Mouse (Mus musculus) kidney, adult 8-10 months (tissue): Measurements from ENCODE around the gene Lrrc26.
"Not testable (repeated sequence)": the region's sequence is repeated elsewhere in the genome, so short reads cannot be mapped to it uniquely, and the experiment has no call there.

Source experiments
- DNase-seq, 2 experiments: peaks; one replicate each; pipeline ENCODE4 v3.0.0; 2022

Lrrc26 gene

GRCm38 (mm10) chr2:25289651-25290050, at the start of gene Lrrc26:
TSS of gene Lrrc26 (plus strand) at chr2:25289915.
- DNase-seq: peak; percentile 69 to 73

DNA sequence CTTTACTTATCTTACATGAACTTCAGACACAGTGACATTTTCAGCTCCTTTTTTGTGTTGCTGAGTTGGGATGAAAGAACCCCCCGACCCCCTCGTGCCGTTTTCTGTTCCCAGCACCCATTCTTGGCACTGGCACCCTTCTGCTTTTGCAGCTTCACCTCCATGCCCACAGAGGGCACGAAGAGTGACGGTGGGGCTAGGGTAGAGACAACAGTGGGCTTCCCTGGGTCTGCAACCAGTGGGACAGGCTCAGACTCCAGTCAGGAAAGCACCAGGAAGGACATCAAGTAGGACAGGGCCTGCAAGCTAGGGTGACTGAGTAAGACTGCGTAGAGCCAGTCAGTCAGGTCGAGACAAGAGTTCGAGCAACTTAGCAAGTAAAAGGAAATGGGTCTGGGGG, 49.4 kb upstream of the Lrrc26 start:
- DNase-seq: no peak

DNA sequence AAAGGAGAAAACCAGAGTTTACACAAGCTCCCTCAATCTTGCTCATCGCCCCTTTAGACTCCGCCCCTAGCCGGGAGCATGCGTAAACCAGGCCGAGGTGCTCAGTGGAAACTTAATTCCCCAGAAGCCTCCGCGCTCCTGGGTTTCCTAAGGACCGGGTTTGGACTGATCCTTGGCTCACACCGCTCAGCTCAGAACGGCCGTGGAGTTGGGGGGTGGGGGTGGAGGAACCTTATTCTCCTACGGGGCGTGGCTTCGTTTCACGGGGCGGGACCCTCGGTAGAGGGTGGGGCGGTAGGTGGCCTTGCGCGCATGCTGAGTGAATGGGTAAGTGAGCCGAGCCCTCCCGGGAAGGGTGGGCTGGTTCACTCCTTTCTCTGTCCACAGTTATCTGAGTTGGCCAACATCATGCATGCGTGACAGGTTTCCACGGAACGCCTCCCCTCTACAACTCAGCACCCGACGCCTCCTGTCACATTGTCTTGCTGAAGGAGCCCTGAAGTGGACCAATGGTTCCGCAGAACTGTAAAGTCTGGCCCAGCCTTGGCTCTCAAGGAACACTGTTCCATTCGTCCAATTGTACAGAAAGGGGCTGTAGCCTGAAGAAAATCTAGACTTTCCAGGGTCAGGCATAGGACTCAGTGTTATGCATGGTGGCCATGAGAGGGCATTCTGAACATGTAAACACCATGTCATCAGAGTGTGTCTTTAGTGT, 48.8 kb upstream of the Lrrc26 start:
- DNase-seq: peak; percentile 87 to 89

DNA sequence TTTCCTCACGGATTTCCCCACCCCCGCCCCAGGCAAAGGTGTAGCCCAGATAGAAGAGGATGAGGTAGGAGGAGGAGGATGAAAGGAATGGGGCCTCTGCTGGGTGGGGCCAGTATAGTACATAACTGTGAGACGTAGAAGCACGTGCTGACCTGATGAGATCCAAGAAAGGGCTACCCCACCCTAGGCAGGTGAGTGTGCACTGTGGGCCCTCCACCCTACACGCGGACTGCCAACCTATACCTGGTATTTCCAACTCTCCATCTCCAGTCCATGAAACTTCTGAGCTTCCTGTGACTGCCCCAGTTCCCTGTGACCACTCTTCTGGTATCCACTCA, 48.3 kb upstream of the Lrrc26 start:
- no peak for DNase-seq

GRCm38 (mm10) chr2:25242101-25242506, 47.6 kb upstream of the Lrrc26 start, which contains the start of the genes Rnf208 and Cysrt1:
TSS of gene Rnf208 (plus strand) at chr2:25242255.
TSS of gene Cysrt1 (minus strand) at chr2:25242452.
- no peak for DNase-seq

DNA sequence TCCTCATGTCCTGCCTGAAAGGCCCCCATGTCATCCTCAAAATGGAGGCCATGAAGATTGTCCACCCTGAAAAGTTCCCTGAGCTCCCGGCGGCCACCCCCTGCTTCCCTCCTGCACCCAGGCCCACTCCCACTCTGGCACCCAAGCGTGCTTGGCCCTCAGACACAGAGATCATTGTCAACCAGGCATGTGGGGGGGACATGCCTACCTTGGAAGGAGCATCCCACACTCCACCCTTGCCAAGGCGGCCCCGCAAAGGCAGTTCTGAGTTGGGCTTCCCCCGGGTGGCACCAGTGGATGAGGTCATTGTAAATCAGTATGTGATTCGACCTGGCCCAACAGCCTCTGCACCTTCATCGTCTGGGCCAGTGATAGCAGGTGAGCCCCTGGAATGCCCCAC, 46.4 kb upstream of the Lrrc26 start:
- DNase-seq: no peak

DNA sequence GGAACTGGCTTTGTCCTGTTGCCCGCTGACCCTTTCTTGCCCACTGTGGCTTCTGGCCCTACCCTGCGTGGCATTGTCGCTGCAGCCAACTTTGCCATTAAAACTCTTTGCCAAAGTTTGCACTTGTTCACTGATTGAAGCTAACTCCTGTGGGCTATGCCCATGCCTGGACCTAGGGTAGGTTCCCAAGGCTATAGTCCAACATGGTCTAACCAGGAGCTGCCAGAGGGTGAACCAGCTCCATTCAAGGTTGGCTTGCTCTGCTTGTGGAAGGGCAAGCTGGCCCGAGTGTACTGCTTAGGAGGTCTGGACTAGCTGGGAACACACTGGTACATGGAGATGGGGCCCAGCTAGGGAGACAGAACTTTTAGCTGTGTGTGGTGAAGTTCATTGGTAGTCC, 45.6 kb upstream of the Lrrc26 start:
- DNase-seq: no peak

- peak in 1 of 2 experiments; percentile 41 for DNase-seq
These were observed 43.3 kb upstream of the Lrrc26 start, which contains the start of gene AL732309.1 for GRCm38 (mm10) chr2:25246183-25247072. TSS of gene AL732309.1 (minus strand) at chr2:25246863.

DNA sequence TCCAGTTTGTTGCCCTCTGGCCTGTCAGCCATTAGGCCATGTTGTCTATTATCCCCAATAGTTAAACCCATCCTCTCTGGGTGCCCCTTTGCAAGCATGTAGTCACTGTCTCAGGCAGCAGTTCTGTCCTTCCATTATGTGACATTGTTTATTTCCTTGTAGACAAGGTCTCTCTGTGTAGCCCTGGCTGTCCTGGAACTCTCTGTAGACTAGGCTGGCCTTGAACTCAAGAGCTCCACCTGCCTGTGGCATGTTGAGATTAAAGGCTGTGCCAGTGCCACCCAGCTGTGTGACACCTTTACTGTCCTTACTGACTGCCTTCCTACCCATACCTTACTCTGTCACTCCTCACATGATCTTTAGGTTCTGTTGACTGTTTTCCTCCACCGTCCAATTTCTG, 37.4 kb upstream of the Lrrc26 start:
- peak in 1 of 2 experiments; percentile 48 for DNase-seq

DNA sequence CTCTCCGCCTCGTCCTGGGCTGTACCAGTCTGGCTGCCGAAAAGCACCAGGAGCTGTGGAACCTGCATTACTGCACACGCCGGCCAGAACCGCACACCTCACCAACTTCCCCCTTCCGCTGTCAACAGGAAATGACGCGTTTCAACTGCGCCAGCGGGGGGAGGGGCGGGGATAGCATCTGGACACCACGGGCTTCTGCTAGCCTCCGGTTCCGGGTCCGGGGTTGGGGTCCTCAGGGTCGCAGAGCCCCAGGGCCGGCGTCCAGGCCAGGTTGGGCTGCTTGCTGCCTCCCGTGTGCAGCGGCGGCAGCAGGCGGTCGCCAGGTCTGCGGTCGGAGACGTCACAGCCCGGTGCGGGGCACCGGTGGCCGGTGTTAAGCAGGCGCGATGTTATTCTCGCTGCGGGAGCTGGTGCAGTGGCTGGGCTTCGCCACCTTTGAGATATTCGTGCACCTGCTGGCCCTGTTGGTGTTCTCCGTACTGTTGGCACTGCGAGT, 34.4 kb upstream of the Lrrc26 start, which contains the start of gene Tmem203:
Gene Tmem203 (plus strand): TSS at position 156 of the 496 bp plus-strand sequence.
- peak; percentile 80 to 89 for DNase-seq

DNA sequence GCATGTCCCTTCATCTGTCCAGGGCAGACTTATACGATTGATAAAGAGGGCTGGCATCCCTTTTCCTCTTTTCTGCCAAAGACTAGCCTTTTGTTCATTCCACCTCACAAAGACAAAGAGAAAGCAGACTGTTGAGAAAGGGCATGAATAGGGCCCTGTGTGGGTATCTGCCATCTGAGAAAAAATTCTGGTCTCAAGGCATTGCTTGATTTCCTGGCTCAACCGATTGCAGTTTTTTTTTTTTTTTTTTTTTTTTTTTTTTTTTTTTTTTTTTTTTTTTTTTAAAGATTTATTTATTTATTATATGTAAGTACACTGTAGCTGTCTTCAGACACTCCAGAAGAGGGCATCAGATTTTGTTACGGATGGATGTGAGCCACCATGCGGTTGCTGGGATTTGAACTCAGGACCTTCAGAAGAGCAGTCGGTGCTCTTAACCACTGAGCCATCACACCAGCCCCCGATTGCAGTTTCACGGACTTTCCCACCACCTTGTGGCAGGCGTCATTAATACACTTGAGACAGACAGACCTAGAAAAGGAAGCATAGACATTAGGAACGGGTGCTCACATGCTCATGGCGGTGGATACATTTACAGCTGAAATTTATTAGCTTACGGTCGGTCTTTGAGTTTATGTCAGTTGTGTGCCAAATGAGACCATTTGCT, 33.1 kb upstream of the Lrrc26 start:
- peak in 1 of 2 experiments; percentile 67 for DNase-seq

- DNase-seq: not testable (repeated sequence)
These were observed 32.5 kb upstream of the Lrrc26 start for GRCm38 (mm10) chr2:25257250-25257649.

DNA sequence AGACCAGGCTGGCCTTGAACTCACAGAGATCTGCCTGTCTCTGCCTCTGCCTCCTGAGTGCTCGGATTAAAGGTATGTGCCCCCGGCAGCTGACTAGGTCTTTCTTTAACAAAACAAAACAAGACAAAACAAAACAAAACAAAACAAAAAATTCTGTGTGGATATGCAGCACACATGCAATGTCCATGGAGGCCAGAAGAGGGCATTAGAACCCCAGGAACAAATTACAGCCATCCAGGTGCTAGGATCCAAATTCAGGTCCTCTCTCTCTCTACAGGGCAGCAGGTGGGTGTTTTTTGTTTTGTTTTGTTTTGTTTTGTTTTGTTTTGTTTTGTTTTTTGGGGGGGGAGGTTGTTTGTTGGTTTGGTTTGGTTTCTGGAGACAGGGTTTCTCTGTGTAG, 30.8 kb upstream of the Lrrc26 start:
- no peak for DNase-seq

DNA sequence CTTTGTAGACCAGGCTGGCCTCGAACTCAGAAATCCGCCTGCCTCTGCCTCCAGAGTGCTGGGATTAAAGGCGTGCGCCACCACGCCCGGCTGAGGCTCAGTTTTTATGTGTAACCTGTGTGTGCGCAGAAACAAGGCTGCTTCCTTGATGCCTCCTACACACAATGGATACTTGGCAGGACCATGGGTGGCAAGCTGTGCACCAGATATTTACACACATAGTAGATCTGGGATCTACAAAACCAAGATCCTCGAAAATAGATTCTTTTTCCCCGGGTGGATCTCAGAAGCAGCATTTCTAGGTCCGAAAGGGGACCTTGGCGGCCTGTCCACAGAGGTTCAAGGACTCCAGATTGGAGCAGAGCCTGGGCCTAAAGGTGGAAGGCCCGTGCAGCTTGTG, 27.8 kb upstream of the Lrrc26 start:
- DNase-seq: no peak

DNA sequence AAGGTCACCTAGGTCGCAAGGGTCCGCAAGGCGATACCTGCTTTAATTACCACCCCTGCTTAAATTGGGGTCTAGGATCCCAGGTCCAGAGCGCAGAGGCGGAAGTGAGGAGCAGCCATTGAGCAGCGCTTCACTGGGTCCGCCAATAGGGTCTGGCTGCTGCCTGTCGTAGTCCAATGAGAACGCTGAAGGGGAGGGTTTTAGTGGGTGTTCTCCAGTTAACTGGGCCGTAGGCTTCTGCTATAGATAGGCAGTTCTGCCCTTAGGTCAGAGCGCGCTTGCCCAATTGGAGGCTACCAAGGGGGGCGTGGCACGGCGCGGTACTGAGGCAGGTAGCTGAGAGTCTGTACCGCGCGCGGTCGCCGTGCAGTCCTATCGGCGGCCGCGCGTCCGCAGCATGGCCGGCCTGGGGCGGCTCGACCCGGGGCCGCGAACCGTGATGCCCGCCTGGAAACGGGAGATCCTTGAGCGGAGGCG, 27.4 kb upstream of the Lrrc26 start, which contains the start of gene Tprn:
Gene Tprn (plus strand): TSS at position 328 of the 477 bp plus-strand sequence.
- DNase-seq: peak; percentile 97 to 98

GRCm38 (mm10) chr2:25262795-25263622, 26.7 kb upstream of the Lrrc26 start:
- DNase-seq: peak in 1 of 2 experiments; percentile 29

DNA sequence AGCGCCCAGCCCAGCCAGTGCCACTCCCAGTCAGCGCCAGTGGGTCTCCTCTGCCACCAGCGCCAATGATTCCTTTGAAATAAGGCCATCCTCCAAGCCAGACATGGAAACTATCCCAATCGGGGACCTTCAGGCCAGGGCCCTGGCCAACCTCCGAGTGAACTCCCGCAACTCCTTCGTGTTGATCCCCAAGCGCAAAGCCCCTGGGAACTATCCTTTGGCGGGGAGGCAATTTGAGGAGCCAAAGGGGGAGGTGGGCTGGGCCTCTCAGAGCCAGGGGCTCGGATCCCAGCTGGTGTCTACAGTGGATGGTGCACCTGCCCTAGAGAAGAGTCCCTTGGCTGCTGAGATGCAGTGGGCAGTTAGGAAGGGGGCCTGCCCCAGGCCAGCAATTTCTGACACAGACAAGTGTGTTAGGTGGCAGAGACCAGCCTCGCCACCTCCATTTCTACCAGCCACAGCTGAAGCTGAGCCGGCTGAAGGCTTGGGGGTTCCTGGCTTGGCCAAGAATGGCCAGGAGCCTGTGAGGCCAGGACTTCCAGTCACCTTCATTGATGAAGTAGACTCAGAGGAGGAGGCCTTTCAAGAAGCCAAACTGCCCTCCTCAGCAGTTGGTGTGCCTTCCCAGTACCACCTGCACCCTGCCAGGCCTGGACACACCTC, 26.0 kb upstream of the Lrrc26 start:
- DNase-seq: no peak

DNA sequence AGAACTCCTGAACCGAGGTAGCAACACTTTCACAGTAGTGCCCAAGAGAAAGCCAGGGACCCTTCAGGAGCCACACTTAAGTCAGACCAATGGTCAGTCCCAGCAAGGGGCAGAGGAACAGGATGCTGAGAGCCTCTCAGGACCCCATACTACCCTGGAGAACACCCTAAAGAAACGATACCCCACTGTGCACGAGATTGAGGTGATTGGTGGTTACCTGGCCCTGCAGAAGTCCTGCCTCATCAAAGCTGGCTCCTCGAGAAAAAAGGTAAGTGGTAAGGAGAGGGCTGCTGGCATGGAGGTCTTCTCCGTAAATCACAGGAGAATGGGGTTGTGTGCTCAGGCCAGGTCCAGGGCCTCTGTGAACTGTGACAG, 25.4 kb upstream of the Lrrc26 start:
- DNase-seq: no peak

- peak; percentile 90 to 92 for DNase-seq
These were observed 24.9 kb upstream of the Lrrc26 start for GRCm38 (mm10) chr2:25264851-25265250.

DNA sequence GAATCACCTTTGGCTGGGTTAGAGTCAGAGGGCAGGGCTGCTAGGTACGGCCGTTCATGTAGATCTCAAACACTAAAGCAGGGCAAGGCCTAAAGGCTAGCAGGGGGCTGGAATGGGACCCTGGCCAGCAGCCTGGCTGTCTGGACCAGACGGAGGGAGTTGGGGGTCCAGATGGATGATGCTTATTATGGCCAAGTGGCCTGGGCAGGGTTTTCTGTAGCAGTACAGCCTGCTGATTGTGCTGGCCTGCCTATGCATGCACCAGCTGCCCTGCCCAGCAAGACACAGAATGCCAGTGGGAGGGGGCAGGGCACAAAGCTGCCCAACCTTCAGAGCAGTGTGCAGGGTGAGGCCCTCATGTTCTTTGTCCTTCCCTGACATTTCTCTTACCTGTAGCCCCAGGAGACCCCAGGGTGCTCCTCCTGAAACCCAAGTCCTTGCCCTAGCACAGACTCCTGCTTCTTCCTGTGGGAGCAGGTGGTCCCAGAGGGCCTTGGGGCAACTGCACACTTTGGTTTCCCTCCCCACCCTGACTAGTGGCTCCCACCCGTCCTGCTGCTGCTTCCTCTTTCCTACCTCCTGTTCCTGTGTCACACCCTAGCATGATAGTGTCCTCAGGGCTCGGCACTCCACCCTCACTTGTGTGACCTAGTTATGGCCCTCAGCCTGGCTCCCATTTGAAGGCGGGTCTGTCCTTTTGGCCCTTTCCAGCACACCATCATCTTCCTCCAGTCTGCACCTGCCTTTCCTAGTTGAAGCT, 23.6 kb upstream of the Lrrc26 start:
- peak in 1 of 2 experiments; percentile 51 for DNase-seq
